Mouse (Mus musculus) adrenal gland, postnatal 25 days (tissue): ENCODE results near the gene Hist1h3a. TPM values are rescaled to one million over a fixed set of nuclear protein-coding genes. Genes with fewer than 3 reads are reported as not detected.
"Not testable (repeated sequence)": the region's sequence is repeated elsewhere in the genome, so short reads cannot be mapped to it uniquely, and the experiment has no call there.

Experiments used
- DNase-seq: peaks from one replicate; pipeline ENCODE4 v3.0.0; 2021; ENCODE audit warnings: mixed read lengths
- total RNA-seq: library from RNA; stranded (reverse); gene quantifications from 2 replicates; pipeline ENCODE4 v1.2.3, GENCODE M21; 2021

Gene Hist1h3a
- total RNA-seq, 1 experiment from 2014 or later = 80.4 TPM

GRCm38 (mm10) chr13:23742007-23742406 is 20.2 kb downstream of the Hist1h3a start:
- no peak for DNase-seq

DNA sequence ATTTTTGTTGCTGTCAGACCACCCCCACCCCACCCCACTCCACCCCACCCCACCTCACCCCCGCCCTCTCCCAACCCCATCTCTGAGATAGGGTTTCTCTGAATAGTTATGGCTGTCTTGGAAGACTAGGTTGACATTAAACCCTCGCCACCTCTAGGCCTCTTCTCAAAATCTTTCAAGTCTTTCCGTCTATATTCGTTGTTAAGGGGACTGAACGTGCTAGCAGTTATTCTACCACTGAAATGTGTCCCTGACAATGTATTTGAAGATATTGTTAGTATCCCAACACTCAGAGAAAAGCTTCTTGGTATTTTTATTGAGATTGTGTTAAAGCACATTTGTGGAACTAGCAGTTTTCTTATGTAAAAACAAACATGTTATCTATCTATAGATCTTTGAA is 21.3 kb downstream of the Hist1h3a start:
- DNase-seq = no peak

DNA sequence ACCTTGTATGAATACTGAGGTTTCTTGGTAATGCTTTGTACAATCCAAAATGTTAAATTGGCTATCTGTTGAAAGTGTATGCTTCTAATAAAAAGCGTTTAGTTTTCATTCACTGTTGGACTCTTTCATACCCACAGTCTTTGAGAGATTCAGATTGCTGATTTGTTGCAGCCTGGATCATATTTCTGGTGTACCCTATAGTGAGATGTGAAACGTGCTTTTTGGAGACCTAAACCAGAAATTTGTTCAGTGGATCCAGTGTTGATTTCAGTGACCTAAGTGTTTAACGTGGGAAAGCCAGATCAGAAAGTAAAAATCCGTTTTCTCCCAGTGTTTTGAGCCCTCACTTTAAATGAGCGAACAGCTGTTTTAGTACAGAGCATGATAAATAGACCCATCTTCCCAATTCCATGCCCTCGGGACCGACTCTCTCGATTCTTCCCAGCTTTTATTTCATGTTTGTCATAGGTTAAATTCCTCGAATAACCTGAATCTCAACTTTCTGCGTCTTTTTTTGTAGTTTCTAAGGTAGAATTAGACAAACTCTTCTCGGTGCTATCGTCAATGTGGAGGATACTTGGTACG is 21.8 kb downstream of the Hist1h3a start:
- no peak for DNase-seq

DNA sequence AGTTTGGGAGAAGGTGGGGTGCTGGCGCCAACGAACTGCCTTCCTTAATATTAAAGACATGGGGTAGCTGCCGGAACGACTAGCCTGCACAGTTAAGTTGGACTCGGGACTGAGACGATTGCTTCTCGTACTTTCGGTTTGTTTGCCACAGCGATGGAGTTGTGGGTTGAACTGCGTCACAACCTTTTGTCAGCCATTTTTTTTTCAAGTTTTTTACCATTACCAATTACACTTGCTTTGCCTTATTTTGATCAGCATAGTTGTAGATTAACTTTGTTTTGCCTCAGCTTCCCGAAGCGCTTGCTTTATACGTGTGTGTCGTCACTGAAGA is 22.3 kb downstream of the Hist1h3a start:
- DNase-seq = no peak

- peak; percentile 88 for DNase-seq
These were observed 22.9 kb downstream of the Hist1h3a start for GRCm38 (mm10) chr13:23739069-23739921.

- DNase-seq = peak; percentile 85
These were observed 23.5 kb downstream of the Hist1h3a start, which contains the start of gene Hist1h1c for GRCm38 (mm10) chr13:23738677-23739068. Gene Hist1h1c, plus strand, starts transcription at chr13:23738808.

DNA sequence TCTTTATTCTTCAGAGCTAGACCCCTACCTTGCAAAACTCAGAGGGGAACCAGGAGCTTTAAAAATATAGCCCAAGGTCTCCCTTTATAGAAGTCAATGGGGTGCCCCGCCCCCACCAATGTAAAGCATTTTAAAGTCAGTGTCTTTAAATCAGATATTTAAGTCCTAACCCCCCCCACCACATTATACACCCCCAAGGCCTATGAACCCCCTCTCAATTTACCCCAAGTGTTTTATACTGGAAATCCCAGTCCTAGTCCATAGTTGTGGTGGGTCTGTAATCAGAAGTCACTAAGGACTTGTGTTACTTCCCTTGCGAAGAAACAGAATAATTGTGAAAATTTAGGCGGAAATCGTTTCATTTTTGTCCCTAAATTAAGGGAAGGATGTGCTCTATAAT is 24.1 kb downstream of the Hist1h3a start:
- no peak for DNase-seq

GRCm38 (mm10) chr13:23737091-23737490 is 25.1 kb downstream of the Hist1h3a start:
- DNase-seq = no peak

GRCm38 (mm10) chr13:23732156-23732804 is 29.9 kb downstream of the Hist1h3a start:
- DNase-seq = no peak

DNA sequence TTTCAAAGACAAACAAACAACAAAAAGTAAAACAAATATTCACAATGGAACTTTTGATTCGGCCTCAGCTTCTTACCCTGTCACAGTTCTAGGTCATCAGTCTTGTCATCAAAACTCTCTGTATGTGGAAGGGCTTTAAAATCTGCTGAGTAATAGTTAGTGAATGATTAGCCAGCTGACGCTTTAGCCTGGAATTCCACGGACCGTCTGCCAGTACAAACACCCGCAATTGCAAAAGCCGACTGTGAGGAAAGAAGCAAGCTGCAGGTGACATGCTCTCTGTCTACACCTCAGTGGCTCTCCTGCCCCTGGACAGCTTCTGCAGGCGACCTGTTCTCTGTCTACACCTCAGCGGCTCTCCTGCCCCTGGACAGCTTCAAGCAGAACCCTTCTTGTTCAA is 31.7 kb downstream of the Hist1h3a start:
- no peak for DNase-seq

- DNase-seq = no peak
These were observed 32.5 kb downstream of the Hist1h3a start for GRCm38 (mm10) chr13:23729706-23730105.

DNA sequence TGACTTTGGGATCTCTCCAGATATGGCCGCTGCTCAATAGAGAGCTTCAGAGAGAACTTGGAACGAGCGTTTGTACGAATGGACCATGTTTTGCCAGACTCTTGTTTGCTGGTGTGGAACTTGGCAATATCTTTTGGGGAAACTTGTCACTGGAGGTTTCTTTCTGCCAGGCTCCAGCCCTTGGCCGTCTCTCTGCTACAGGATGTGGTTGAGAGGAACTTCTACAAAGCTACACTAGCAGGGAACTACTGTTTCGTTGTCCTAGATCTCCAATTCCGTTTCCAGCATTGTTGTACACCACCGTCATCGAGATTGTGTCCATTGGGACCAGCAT is 33.0 kb downstream of the Hist1h3a start:
- no peak for DNase-seq

DNA sequence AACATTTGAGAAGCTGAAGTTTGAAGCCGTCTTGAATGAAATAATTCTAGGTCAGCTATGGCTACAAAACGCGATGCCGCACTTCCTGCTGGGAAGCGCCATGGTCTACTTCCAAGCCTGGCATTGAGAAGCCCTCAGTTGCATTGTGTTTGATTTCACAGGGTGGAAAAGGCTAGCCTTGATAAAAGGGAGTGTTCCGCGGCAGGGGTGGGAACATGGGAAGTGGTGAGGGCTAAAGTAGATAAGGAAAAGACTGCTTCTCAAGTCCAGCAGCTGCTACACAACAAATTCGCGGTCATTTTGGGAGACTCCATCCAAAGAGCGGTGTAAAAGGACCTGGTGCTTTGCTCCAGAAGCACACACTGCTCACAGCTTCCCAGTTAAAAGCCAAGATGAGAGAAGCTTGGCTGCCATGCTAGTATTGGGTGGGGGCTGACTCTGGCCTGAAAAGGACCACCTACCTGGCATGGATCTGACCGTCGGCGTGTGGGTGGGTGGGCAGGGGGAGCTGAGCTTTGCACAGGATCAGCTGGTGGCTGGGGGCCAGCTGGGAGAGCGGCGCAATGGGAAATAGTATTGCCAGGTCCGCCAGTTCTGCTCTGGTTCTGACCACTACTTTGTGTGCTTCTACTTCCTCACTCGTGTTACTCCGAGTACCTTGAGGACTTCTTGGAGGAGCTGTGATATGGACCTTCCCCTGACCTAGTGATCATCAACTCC is 33.6 kb downstream of the Hist1h3a start:
- no peak for DNase-seq

- DNase-seq = no peak
These were observed 37.0 kb downstream of the Hist1h3a start for GRCm38 (mm10) chr13:23725213-23725612.

DNA sequence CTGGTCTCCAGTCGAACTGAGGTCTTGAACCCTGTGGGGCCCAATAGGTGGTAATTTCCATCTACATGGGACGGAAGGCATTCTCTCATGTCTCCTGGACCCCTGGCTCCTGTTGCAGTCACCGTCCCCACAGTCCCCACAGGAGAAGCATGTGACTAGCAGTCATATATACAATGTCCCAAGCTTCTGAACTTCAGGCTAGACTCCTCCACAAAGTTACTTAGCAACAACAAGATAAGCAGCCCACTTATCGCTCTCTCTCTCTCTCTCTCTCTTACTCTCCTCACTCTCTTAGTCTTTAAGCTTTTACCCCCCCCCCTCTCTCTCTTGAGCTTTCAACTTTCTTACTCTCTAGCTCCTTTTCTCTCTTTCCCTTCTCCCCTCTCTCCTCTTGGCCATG is 37.9 kb downstream of the Hist1h3a start:
- DNase-seq = no peak

DNA sequence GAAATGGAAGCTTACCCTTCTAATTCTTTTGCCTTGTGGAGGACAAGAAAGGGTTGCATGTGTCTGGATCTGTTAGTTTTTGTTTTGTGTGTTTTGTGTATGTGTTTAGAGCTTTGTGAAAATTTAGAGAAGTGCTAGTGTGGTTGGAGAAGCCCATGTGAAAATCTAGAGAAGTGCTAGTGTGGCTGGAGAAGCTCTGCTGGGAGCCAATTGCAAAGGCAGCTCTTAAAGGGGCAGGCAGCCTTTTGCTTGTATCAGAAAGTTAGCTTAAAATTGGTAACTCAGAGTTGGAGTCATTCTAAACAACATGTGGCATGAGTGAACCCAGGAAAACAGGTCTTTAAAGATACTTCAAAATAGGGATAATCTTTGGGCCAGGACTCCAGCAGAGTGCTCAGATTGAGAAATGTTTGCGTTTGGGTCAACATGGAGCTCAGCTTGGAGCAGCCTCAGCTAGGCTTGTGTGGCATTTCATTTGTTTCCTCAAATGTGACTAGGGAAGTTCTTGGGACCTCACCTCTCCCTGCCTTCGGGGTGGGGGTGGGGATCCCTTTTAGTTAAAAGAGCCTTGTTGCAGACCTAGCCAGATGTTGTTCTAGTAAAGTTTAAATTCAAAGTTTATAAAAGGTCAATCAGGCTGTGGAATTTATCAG is 44.5 kb downstream of the Hist1h3a start:
- not testable (repeated sequence) for DNase-seq

DNA sequence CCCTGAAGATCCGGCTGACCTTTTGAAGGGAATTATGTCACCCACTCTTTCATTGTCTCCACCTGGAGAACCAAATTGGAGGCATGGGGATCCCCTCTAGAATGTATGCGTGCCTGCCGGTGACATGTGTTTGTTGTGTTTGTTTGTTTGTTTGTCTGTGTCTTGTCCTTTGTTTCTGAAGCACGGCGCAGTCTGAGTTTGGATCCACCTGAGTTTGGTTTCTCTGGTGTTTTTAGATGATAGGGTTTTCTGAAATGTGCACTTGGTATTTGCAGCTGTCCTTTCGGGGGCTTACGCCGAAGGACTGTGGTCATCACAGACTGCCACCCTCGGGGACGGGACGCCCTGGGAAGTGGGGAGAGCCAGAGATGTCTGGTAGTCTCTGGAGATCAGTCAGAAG is 45.0 kb downstream of the Hist1h3a start:
- no peak for DNase-seq

DNA sequence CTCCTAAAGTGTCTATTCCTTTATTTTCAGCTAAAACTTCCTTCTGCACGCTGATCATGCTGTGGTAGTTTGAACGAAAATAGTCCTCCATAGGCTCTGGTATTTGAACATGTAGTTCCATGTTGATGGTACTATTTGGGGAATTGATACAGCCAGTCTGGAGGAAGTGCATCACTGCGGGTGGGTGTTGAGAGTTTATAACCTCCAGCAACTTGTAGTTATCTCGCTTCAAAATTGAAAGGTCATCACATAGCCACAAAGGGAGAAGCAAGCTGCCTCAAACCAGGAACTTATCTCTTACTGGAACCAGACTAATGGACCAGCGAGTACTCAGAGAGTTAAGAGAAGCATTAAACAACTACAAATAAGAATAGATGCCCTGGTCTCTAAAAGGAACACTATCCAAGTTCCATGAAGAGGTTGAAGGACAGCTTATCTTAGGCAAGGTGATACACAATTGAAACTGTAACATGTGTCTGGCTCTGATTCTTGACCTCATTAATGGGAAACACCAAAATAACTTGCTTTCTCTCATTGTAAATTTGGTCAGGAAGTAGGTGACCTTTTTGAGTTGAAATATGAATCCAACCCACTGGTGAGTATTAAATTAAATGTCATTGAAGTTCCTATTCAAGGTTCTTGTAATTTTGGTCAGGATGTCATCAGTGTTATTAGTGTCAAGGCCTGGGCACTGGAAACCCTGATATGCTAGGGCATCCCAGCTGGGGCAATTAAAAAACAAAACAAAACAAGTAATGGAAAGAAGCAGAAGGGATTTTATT is 45.7 kb downstream of the Hist1h3a start:
- no peak for DNase-seq
